Mouse (Mus musculus) lung, adult 2 months (tissue): ENCODE results near the gene Rhog.

Experiments used
- CTCF ChIP-seq: fragments of 200-500 bp; IDR thresholded peaks from 2 replicates; pipeline ENCODE4 v1.5.1; 2011; ENCODE audit warnings: mild to moderate bottlenecking, low read length, control low read depth; ENCODE audit not compliant: insufficient read depth
- POLR2A ChIP-seq: fragments of 200-500 bp; IDR thresholded peaks from 2 replicates; pipeline ENCODE4 v1.6.1; 2011; ENCODE audit warnings: low read depth, mild to moderate bottlenecking, control low read depth, low read length, borderline replicate concordance; ENCODE audit errors: extremely low read depth

- TF ChIP-seq POLR2A (no peak), CTCF (no peak)
Observed at GRCm38 (mm10) chr7:102244782-102245535, 10.9 kb downstream of the Rhog start.
